Mouse (Mus musculus) lung, embryonic 14.5 days (tissue): ENCODE data around the gene Polr2a. TPM values are rescaled to one million over a fixed set of nuclear protein-coding genes. Genes with fewer than 3 reads are reported as not detected.

Experiments
- ATAC-seq: fragments of 200-750 bp; cut with Nextera tagmentation; 2 replicates; pipeline ENCODE4 v1.8.0; 2017; ENCODE audit warnings: mild to moderate bottlenecking, moderate TSS enrichment, moderate library complexity; ENCODE audit not compliant: insufficient read depth
- DNase-seq: peaks from one replicate; pipeline ENCODE4 v3.0.0-alpha.2; 2015
- H3K27ac ChIP-seq: fragments of 300-500 bp; sonication (generic); 2 replicates; pipeline ENCODE4 v1.5.1; 2014; ENCODE audit warnings: low read depth, mild to moderate bottlenecking, moderate library complexity
- H3K27me3 ChIP-seq: fragments of 300-500 bp; sonication (generic); 2 replicates; pipeline ENCODE4 v1.6.1; 2014; ENCODE audit warnings: low read length, control low read depth; ENCODE audit not compliant: insufficient read depth
- H3K36me3 ChIP-seq: fragments of 300-500 bp; sonication (generic); 2 replicates; pipeline ENCODE4 v1.6.1; 2014; ENCODE audit warnings: control low read depth; ENCODE audit not compliant: insufficient read depth
- H3K4me1 ChIP-seq: fragments of 300-500 bp; sonication (generic); 2 replicates; pipeline ENCODE4 v1.6.1; 2014; ENCODE audit warnings: antibody characterized with exemption, control low read depth; ENCODE audit not compliant: insufficient read depth
- H3K4me2 ChIP-seq: fragments of 300-500 bp; sonication (generic); 2 replicates; pipeline ENCODE4 v1.6.1; 2014; ENCODE audit warnings: mild to moderate bottlenecking
- H3K4me3 ChIP-seq: fragments of 300-500 bp; sonication (generic); 2 replicates; pipeline ENCODE4 v1.5.1; 2014; ENCODE audit warnings: low read depth, low read length
- H3K9ac ChIP-seq: fragments of 300-500 bp; sonication (generic); 2 replicates; pipeline ENCODE4 v1.6.1; 2014
- H3K9me3 ChIP-seq: fragments of 300-500 bp; sonication (generic); 2 replicates; pipeline ENCODE4 v1.6.1; 2016; ENCODE audit warnings: low read depth, low read length, control low read depth
- CTCF ChIP-seq: IDR thresholded peaks from 2 replicates; pipeline ENCODE4 v1.5.1; 2016; ENCODE audit warnings: antibody characterized with exemption, low read depth
- WGBS: fragments of 180-500 bp; shearing (Covaris S2); extraction: QIAGEN DNeasy Blood & Tissue Kit; methylation state at CpG from one replicate; pipeline ENCODE4 v1.1.7; 2014; 5-methylcytosine and 5-hydroxymethylcytosine counted together
- polyA plus RNA-seq: library from polyadenylated mRNA; unstranded; fragments of >200 nt; fragmentation: Nextera tagmentation; extraction: Ambion mirVana; gene quantifications from 2 replicates; pipeline ENCODE4 v1.2.1, GENCODE M21; 2014

The Polr2a gene
- polyA plus RNA-seq, 1 experiment from 2014 or later, result 50.5 TPM

DNA sequence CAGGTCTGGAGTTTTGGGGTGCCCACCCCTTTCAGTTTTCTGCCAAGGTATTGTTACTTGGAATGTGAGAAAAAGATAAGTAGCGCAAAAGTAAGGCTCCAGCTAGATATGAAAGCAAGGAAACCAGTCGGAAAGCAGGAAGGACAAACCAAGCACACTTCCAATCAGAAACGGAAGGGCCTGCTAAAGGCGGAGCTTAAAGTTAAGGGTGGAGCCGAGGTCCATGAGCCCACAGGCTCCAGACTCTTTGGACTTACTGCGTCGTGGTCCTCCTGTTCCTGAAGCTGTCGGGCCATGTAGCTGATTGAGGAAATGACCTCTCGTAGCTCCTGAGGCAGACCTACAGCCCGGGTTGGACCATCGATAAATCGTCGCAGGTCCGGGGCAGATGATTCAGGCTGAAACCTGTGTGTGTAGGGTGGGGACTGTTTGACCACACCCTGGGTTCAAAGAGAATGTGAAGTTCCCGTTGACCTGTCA is 26.4 kb upstream of the Polr2a start:
- no peaks in the 10 kb centered on the region for H3K36me3 ChIP-seq
- peak overlapping the region; percentile 48 for H3K4me2 ChIP-seq
- peak; percentile 60; the same call in 1 of the 2 replicates for ATAC-seq
- H3K4me3 ChIP-seq, result no peak overlapping the region; the same call in 1 of the 2 replicates
- H3K9me3 ChIP-seq, result no peaks in the 10 kb centered on the region
- peak; percentile 68 for DNase-seq
- WGBS, result 28% methylated on average over 15 of the region's 15 CpGs
- H3K4me1 ChIP-seq, result no peaks in the 10 kb centered on the region
- no peak overlapping the region for H3K27ac ChIP-seq
- H3K9ac ChIP-seq, result no peak overlapping the region
- no peak for TF ChIP-seq CTCF
- H3K27me3 ChIP-seq, result no peaks in the 10 kb centered on the region

DNA sequence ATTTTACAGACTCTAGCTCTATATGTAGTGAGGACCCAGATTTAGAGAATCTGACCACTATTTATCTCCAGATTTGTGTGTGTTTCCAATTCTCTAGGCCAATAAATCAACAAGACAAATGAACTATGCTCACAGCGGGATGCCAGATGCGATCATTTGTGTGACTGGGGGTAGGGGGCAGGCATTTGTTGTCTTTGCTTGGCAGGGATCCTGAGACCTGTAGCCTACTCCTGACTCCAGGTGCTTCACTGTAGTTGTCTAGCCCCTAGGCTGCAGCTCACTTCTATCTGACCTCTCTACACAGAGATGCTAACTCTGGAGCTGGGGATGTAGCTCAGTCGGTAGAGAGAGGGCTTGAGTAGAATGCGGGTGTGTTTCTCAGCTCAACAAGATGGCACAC is 23.4 kb upstream of the Polr2a start:
- Histone ChIP-seq H3K4me3 (no peak overlapping the region), H3K27ac (no peak overlapping the region), H3K9me3 (no peaks in the 10 kb centered on the region), H3K36me3 (peaks cover 3% of the 10 kb centered on the region; the same call in 1 of the 2 replicates), H3K9ac (no peak overlapping the region), H3K4me1 (no peaks in the 10 kb centered on the region), H3K27me3 (no peaks in the 10 kb centered on the region), H3K4me2 (no peak overlapping the region)
- TF ChIP-seq CTCF, result no peak
- DNase-seq (no peak), ATAC-seq (no peak)
- WGBS, result 23% methylated on average over 4 of the region's 4 CpGs

DNA sequence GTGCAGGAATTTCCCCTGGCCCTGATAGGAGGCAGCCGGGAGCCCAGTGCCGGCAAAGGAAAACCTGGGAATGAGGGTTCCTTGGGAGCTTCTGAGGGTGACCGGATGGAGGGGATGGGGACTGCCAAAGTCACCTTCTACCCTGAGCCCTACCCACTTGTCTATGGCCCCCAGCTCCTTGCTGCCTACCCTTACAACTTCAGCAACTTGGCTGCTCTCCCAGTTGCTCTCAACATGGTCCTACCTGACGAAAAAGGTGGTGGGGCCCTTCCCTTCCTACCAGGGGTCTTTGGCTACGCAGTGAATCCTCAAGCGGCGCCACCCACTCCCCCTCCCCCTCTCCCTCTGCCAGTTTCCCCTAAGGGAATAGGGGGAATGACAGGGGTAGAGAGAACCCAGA is 20.5 kb upstream of the Polr2a start:
- ATAC-seq (no peak), DNase-seq (no peak)
- TF ChIP-seq CTCF, result no peak
- 46% methylated on average over 7 of the region's 7 CpGs for WGBS
- H3K4me1 ChIP-seq, result no peaks in the 10 kb centered on the region
- H3K4me3 ChIP-seq, result no peak overlapping the region
- H3K36me3 ChIP-seq, result peaks cover 10% of the 10 kb centered on the region; the same call in 1 of the 2 replicates
- H3K9me3 ChIP-seq, result no peaks in the 10 kb centered on the region
- H3K4me2 ChIP-seq, result no peak overlapping the region
- H3K27ac ChIP-seq, result no peak overlapping the region; the same call in 1 of the 2 replicates
- H3K27me3 ChIP-seq, result no peaks in the 10 kb centered on the region
- H3K9ac ChIP-seq, result no peak overlapping the region

DNA sequence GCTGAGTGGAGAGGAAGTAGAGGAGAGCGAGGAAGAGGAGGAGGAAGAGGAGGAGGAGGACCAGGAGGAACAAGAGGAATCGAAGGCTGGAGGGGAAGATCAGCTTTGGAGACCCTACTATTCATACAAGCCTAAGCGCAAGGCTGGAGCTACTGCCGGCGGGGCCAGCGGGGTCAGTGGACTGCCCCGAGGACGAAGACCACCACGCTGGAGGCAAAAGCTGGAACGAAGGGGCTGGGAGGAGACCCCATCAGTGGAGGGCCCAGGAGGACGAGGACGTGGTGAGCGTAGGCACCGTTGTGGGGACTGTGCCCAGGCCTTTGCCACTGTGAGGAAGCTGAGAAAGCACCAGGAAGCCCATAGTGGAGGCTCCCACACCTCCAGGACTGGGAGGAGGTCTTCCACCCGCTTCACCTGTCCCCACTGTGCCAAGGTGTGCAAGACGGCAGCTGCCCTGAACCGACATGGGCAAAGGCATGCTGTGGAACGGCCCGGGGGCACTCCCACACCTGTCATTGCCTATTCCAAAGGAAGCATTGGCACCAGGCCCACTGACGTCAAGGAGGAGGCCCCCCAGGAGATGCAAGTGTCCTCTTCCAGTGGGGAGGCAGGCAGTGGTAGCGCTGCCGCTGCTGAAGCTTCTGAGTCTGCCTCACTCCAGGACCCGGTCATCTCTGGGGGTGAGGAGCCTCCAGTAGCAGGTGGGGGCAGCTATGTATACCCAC is 20.0 kb upstream of the Polr2a start:
- ATAC-seq, result no peak
- no peak overlapping the region for H3K27ac ChIP-seq
- 65% methylated on average over 23 of the region's 23 CpGs for WGBS
- H3K4me3 ChIP-seq, result no peak overlapping the region
- no peaks in the 10 kb centered on the region for H3K27me3 ChIP-seq
- H3K9me3 ChIP-seq, result no peaks in the 10 kb centered on the region
- H3K4me1 ChIP-seq, result no peaks in the 10 kb centered on the region
- H3K36me3 ChIP-seq, result peaks cover 10% of the 10 kb centered on the region; the same call in 1 of the 2 replicates
- TF ChIP-seq CTCF, result no peak
- H3K9ac ChIP-seq, result no peak overlapping the region
- peak; percentile 34 for DNase-seq
- no peak overlapping the region for H3K4me2 ChIP-seq

DNA sequence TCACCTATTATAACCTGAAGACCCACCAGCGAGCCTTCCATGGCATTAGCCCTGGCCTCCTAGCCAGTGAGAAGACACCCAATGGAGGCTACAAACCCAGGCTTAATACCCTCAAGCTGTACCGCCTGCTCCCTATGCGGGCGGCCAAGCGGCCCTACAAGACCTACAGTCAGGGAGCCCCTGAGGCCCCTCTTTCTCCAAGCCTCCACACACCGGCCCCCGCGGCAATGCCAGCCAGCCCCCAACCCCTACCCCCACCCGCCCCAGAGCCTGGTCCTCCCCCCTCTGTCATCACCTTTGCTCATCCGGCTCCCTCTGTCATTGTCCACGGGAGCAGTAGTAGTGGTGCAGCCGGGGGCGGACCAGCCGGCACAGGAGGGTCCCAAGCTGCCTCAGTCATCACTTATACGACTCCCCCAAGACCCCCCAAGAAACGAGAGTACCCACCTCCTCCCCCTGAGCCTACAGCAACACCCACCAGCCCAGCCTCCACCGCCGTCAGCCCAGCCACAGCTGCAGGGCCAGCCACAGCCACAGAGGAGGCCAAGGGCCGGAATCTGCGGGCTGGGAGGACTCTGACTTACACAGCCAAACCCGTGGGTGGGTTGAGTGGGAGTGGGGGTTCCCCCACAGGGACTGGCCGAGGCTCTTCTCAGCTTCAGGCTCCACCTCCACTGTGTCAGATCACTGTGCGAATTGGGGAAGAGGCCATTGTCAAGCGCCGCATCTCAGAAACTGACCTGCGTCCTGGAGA is 19.2 kb upstream of the Polr2a start:
- Histone ChIP-seq H3K9ac (no peak overlapping the region), H3K27ac (no peak overlapping the region), H3K9me3 (no peaks in the 10 kb centered on the region), H3K4me1 (no peaks in the 10 kb centered on the region), H3K4me3 (no peak overlapping the region), H3K4me2 (no peak overlapping the region), H3K36me3 (peaks cover 10% of the 10 kb centered on the region; the same call in 1 of the 2 replicates), H3K27me3 (no peaks in the 10 kb centered on the region)
- DNase-seq (no peak), ATAC-seq (no peak)
- no peak for TF ChIP-seq CTCF
- WGBS, result 59% methylated on average over 26 of the region's 26 CpGs

DNA sequence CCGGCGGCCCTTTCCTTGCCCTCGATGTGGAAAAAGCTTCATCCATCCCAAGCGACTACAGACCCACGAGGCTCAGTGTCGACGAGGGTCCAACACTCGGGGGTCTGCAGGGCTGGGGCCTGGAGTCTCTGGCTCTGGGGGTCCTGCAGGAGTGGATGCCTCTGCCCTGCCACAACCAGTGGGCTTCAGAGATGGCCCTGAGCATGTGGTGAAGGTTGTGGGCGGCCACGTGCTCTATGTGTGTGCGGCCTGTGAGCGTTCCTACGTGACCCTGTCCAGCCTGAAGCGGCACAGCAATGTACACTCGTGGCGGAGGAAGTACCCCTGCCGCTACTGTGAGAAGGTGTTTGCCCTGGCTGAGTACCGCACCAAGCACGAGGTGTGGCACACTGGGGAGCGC is 18.1 kb upstream of the Polr2a start:
- Histone ChIP-seq H3K4me2 (no peak overlapping the region), H3K9me3 (no peaks in the 10 kb centered on the region), H3K36me3 (peaks cover 10% of the 10 kb centered on the region; the same call in 1 of the 2 replicates), H3K4me3 (no peak overlapping the region), H3K27me3 (no peaks in the 10 kb centered on the region), H3K4me1 (no peaks in the 10 kb centered on the region), H3K9ac (no peak overlapping the region), H3K27ac (no peak overlapping the region)
- 76% methylated on average over 20 of the region's 20 CpGs for WGBS
- DNase-seq, result no peak
- ATAC-seq, result no peak
- TF ChIP-seq CTCF, result no peak

DNA sequence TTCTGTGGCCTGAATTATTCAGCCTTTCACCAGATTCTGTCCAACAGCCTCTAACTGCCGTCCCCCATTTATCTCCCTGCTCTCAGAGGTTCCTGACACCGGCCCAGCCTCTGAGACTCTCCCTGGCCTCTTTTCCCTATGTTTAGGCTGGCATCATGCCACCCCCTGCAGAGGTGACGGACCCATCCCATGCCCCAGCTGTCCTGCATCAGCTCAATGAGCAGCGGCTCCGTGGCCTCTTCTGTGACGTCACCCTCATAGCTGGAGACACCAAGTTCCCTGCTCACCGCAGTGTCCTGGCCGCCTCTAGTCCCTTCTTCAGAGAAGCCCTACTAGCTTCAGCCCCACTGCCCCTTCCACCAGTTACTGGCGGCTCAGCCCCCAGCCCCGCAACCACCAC is 17.3 kb upstream of the Polr2a start:
- DNase-seq, result peak; percentile 23
- H3K36me3 ChIP-seq, result peaks cover 10% of the 10 kb centered on the region; the same call in 1 of the 2 replicates
- H3K4me3 ChIP-seq, result no peak overlapping the region
- peak; percentile 33; the same call in 1 of the 2 replicates for ATAC-seq
- WGBS, result 55% methylated on average over 10 of the region's 10 CpGs
- TF ChIP-seq CTCF, result no peak
- no peak overlapping the region for H3K9ac ChIP-seq
- H3K9me3 ChIP-seq, result no peaks in the 10 kb centered on the region
- no peak overlapping the region for H3K4me2 ChIP-seq
- H3K27me3 ChIP-seq, result no peaks in the 10 kb centered on the region
- no peaks in the 10 kb centered on the region for H3K4me1 ChIP-seq
- H3K27ac ChIP-seq, result no peak overlapping the region
